Mouse (Mus musculus) heart, adult 11 months (tissue): ENCODE measurements around the gene Pramel1.
"Not testable (repeated sequence)": the region's sequence is repeated elsewhere in the genome, so short reads cannot be mapped to it uniquely, and the experiment has no call there.

Source experiments
- DNase-seq: peaks from one replicate; pipeline ENCODE4 v3.0.0; 2022

Gene Pramel1

DNA sequence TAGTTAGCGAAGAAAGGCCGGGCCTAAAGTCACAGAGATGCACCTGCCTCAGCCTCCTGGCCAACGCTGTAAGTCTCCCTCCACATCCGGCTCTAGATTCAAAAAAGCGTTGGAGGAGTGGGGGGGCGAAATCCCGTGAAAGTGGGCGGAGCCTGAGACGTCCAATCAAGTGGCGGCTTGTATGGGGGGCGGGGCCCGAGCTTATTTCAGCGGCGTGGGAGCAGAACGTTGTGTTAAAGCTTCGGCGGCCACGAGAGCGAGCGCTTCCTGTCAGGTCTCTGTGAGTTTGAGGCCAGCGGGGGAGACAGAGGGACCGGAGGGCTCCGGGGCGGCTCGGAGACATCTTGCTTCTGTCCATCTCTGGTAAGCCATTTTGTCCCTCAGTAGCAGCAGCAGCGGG is at the start of gene Pramel1:
TSS of gene Pramel1 (plus strand) at position 248 of the 400 bp plus-strand sequence.
- DNase-seq = no peak

DNA sequence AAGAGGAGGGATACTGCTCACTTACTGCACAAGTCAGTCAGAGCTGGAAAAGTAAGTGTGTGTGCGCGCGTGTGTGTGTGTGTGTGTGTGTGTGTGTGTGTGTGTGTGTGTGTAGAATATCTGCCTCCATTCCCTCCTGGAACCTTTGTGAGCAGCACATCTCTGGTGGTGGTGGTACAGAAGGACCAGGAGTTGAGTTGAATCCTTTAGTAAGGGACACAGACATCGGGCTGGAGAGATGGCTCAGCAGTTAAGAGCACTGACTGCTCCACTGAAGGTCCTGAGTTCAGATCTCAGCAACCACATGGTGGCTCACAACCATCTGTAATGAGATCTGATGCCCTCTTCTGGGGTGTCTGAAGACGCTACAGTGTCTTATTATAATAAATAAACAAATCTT is 48.7 kb upstream of the Pramel1 start:
- not testable (repeated sequence) for DNase-seq

DNA sequence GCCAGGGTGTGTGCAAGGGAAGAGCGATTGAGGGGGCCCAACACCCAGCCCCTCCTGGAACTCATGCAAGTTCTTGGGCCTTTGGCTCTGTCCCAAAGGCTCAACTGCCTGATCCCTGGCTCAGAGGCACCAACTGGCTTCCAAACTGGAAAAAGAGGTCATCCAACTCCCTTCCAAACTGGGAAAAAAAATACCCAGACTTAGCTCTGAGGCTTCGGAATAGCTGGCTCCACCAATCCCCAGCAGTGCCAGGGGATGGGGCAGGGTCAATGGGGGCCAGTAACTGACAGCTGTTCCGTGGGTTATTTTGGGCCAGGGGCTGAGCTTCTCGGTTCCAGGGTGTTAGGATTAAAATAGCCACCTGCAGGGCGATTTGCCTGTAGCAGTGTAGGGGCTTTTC is 45.5 kb upstream of the Pramel1 start:
- DNase-seq = no peak

DNA sequence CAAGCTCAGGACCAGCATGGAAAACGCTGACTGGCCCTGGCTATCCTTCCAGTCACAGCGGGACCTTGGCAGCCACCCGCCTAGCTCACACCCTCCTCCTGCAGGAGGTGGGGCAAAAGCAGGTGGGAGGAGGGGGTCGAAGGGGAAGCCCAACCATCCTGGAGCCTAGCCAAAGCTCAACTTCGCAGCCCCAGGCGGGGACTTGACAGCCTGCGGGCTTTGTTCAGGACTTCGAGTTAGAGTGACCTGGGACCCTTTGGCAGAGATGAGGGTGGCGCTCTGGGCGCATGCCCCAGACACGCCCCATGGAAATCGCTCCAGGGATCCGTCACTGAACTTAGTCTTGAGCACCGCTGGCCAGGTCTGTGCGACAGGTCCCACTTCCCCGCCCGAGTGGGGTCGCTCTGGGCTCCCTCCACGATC is 44.7 kb upstream of the Pramel1 start, which contains the start of gene Lrrc38:
TSS of gene Lrrc38 (plus strand) at position 274 of the 423 bp plus-strand sequence.
- no peak for DNase-seq

DNA sequence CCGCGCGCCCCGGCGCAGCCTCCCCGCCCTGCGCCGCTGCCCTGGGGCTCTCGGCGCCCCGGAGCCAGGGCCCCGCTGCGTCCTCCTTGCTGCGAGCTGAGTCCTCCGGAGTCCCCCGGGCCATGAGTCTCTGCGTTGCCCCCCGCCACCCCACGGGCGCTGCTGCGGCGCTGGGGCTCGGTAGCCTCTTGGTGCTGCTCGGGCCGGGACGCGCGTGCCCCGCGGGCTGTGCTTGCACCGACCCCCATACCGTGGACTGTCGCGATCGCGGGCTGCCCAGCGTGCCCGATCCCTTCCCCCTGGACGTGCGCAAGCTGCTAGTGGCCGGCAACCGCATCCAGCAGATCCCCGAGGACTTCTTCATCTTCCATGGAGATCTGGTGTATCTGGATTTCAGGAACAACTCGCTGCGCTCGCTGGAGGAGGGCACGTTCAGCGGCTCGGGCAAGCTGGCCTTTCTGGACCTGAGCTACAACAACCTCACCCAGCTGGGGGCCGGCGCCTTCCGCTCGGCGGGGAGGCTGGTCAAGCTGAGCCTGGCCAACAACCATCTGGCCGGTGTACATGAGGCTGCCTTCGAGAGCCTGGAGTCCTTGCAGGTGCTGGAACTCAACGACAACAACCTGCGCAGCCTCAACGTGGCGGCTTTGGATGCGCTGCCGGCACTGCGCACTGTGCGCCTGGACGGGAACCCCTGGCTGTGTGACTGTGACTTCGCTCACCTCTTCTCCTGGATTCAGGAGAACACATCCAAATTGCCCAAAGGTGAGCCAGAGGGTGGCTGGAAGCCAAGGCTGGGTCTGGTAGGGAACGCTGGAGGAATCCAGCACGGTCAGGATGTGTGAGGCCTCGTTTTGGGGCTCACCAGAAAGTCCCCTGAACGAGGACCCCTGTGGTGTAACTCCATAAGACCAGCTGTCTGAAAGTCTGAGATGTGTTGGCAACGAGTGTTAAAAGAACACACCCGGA is 43.9 kb upstream of the Pramel1 start:
- DNase-seq = no peak

DNA sequence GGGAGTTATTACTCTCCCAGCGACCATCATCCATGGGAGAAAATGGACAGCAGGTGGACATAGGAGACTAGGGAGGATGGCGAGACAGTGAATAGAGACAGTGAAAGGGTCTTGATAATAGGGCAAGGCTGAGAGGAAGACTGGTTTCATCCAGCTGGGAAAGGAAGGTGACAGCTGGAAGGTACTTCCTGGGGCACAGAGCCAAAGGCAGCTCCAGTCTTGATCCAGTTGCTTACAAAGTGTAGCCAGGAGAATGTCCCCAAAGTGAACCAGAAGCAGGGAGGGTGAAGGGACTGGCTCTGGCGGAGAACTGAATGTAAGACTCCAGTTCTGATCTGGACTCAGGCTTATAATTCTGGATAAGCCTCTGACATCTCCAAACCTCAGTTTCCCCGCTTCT is 41.9 kb upstream of the Pramel1 start:
- no peak for DNase-seq

DNA sequence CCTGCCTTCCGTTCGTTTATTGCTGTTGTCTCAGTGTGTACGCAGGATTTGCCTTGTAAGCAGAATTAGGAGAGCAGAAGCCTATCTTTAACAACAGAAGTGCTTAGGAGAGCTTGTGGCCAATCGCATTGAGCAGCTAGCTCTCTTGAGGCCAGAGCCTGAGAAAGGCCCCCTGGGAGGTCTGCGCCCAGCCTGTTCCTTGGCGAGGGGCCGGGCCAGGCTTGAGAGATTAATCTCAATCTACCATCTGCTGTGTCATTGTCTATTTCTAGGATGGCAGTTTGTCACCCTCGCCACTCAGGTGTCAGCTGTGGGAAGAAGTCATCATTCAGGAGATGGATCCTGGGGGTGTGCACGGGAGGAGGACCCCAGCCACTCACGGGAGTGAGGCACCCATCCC is 32.7 kb upstream of the Pramel1 start:
- DNase-seq = no peak

DNA sequence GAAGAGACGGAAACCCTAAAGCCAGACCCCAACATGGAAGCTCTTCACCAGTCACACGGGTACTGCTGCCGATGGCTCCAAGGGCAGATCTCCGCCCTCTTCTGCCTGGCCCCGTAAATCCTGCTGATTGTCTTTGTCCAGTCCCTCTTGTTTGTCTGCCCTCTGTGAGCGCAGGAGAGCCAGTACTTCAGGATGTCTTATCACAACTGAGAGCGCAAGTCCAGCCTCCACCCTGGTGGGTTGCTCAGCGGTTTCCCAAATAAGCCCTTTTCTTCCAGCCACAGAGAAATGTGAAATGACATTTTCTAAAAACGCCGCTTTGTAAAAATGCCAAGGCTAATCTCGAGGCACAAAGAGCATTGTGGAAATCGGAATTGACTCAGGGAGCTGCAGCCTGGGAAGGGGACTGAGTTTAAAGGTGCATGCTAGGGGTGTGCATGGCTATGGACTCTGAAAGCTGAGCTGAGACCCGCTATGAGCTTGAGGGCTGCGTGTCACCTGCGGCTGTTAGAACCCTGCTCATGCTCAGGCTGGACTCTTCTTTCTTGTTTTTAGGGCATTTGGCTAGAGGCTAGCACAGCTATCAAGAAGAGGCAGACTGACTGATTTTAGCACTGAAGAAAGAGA is 27.7 kb upstream of the Pramel1 start:
- no peak for DNase-seq

DNA sequence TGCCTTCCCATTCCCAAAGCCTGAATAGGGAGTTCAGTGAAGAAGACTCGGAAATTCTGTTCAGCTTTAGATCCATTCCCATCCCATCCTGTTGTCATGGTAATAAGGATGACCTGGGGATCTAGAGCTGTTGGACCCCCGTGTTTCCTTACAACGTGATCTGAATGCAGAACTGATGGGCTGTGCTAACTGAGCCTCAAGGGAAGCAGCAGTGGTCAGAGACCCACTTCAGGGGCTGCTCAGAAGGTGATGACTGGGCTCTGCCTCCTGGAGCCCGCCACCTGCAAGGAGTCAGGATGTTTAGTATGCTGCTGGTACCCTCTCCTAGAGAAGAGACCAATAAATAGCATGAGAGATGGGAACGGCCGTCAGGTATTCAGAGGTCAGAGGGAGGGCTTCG is 14.7 kb upstream of the Pramel1 start:
- no peak for DNase-seq

DNA sequence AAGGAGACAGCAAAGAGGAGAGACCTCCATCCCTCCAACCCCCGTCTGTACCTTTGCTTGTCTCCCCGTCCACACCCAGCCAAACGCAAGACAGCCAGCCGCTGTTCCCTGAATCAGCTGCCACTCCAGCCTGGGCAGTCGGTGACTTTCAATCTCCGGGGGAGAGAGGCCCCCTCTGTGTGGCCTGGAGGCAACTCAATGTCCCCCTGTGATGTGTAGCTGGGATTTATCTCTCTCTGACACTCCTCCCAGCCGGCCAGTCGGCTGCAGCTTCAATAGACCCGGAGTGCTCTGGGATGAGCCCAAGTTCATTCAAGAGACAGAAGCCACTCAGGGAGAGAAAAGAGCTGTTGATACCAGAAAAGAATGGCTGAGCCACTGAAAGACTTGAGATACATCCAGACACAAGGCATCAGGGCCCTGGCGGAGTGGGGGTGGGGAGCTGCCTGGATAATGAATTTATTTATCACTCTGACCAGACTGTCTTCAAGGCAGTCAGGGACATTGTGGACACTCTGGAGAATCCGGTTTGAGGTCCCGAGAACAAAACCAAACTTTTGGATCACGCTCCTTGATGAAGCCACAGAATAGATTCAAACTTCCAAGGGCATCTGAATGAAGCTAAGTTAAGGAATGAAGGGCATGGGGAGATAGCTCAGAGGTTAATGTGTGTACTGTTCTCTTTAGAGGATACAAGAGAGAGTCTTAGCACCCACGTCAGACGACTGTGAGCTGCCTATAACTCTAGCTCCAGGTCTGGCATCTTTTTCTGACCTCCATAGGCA is 14.1 kb upstream of the Pramel1 start:
- no peak for DNase-seq

DNA sequence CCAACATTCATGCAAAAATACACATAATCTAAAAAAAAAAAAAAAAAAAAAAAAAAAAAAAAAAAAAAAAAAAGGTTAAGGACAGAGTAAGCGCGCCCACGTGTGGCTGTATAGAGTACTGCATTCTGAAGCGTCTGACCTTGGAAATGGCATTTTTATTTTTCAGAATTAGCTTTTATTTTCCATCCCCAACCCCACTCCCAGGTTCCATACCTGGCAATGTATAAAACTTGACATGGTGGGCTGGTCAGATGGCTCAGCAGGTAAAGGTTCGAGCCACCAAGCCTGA is 13.6 kb upstream of the Pramel1 start:
- DNase-seq = no peak

DNA sequence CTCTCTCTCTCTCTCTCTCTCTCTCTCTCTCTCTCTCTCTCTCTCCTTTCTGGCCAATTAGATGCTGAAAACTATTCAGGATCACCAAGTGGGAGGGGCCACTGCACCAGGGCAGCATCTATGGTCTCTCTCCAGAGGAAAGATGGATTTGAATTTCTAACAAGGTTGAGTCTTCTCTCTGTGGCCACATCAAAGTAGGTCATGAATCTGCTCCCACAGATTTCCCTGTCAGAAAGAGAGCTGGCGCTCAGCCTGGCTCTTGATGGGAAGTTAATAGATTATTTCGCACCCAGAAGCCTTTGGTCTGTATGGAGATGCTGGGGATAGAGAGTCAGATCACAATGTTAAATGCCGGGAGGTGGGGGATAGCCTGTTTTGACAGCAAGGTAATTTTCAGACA is 12.1 kb upstream of the Pramel1 start:
- DNase-seq = no peak

DNA sequence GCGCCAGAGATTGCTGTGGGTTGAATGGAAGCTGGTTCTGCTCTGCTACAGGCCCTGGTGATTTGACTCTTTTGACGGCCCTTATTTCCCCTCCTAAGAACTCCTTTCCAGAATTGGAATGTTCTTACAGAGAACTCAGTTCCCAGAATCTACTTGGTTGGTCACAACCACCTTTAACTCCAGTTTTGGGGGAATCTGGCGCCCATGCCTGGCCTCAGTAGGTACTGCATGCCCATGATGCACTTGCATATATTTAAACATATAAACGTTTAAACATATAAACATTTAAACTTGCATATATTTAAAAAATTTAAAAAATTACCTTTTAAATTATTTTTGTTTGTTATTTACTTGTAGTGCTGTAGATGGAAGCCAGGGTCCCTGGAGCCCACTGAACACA is 10.6 kb upstream of the Pramel1 start:
- no peak for DNase-seq

DNA sequence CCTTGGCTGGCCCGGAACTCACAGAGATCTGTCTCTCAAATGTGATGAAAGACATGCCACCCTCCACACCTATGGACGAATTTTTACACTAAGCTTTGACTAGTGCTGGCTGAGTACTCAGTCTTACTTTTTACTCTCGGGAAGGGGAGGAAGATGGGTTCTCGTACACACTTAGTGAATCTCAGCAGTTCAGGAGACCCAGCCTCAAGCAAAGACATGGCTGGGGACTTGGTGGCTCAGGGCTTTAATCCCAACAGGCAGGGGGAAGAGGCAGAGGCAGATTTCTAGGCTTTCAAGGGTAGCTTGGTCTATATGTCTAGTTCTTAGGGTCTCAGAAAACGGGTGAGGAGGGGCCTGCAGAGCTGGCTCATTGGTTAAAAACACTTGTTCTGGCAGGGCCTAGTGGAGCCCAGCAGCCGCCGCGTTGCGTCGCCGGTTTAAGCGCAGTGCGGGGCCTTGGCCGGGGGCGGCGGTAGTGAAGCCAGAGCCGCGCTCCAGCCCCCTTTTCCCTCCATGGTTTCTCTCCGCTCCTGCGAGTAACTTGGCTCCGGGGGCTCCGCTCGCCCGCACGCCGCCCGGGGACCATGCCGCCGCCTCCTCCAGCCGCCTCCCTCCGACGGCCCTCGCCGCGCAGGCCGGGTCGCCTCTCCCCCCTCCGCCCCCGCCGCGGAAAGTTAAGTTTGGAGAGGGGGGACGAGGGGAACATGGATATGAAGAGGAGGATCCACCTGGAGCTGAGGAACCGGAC is 5.1 kb upstream of the Pramel1 start:
- DNase-seq = peak; percentile 90

DNA sequence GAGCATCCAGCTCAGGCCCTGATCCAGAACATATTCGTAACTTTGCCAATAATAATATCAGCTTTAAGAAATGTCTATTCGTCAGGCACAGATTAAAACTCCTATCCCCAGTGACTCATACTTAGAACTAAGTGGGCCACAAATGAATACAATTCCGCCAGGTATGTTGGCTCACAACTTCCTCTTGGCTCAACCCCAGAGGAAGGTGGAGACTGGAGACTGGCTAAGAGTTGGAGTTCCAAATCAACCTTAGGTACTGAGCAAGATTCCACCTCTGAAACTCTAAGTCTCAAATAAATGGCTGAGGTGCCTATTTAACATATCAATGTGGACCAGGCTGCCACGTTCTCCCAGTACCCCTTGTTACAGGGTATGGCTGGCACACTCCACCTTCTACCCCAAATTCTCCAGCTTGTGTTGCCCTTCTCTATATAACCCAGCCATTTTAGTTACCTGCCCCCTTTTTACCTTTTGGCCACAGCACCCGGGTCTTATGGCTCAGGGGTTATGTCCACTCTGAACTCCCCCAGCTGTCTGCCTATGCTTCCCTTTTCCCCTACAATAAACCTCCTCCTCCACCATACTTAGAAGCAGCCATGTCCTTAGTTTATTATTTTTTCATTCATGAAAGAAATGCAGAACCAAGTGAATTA is 17.5 kb downstream of the Pramel1 start:
- peak; percentile 90 for DNase-seq

DNA sequence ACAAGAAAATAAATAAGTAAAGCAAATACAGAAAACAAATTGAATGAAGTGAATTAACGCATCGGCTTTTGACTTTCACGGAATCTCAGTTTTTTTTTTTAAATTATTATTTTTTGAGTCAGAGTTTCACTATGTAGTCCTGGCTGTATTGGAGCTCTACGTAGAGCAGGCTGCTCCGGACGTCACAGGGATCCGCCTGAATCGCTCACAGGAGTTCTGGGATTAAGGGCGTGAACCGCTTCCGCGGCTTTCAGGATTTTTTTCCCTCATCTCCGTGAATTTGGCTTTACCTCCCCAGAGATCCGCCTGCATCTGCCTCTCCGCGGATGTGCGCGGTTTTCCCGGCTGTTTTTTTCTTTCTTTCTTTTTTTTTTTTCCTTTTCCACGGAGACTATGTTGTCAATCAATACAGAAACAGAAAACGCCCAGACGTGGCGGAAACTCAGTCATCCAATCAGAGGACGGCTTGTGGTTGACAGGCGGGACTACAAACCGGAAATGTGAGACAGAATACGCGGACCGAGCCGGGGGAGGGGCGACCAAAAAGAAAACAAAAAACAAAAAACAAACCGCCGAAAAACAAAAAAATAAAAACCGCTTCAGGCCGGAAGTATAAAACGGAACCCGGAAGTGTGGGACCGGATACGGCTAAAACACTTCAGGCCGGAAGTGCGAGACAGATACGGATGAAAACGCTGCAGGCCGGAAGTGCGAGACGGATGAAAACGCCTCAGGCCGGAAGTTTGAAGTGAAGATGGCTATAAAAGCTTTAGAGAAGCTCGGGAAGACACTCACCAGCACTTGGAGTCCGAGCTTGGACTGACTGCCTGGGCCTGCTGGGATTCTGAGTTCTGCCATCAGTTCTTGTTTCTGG is 18.2 kb downstream of the Pramel1 start, which contains the start of gene Pramef8:
TSS of gene Pramef8 (plus strand) at position 208 of the 874 bp plus-strand sequence.
- peak; percentile 99 for DNase-seq

DNA sequence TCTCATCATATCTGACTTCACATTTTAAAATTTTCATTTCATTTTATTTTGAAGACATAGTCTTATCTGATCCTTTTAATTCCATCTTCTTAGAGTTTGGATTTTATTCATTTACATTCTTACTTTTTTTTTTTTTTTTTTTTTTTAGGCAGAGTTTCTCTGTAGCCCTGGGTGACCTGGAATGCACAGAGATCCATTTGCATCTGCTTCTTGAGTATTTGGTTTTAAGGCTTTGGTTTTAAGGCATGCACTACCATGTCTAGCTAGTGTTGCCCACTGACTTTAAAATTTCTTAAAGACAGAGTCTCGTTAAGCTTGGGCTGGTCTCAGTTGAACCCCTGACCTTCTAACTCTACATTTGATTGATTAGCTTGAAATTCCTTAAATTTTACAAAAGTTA is 19.4 kb downstream of the Pramel1 start:
- peak; percentile 4 for DNase-seq

DNA sequence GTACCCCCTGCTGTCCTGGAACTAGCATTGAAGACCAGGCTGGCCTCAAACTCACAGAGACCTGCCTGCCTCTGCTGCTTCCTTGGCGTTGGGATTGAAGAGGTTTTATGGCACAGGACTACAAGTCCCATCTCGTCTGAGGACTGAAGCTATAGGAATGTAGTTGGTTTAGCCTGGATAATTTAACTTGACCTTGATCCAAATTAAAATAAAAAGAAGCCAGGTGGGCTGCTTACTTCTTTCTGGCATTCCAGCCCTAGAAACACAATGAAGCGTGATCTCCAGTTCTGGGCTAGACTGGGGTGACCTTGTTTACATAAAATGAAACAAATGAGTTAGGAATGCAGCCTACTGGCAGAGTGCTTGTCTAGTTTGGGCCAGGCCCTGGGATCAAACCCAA is 19.9 kb downstream of the Pramel1 start:
- DNase-seq = peak; percentile 61

DNA sequence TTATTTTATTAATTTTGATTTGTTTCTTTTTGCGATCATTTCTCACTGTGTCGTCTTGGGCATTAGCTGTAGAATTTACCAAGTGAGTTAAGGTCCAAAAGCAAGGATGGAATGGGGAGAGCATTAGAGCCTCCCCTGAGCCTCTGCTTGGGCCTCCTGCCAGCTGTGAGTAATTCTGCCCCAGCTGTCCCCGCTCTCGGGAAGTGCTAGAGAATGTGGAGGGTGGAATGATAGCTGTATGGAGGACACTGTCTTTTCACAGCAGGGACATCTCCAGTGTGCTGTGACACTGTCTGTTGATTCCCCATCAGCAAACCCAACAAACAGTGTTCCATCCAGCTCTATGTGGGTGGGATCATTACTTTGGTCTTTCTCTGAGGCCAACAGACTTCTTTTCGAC is 32.5 kb downstream of the Pramel1 start:
- DNase-seq = not testable (repeated sequence)
